Mouse (Mus musculus): Measurements from ENCODE around the gene Cped1.

- TF ChIP-seq EP300 (IDR thresholded peaks at IDR 0.05; ENCODE audit: insufficient read depth, low read depth, low read length) (no peak), CTCF (IDR thresholded peaks at IDR 0.05) (no peak)
These were observed 306.3 kb downstream of the Cped1 start for GRCm38 (mm10) chr6:22292056-22292455.

Data from heart, adult 2 months (tissue).